Mouse (Mus musculus) embryonic fibroblast, embryonic 13.5 days (primary cell): Measurements from ENCODE around the gene Gfi1.

ENCODE experiments used
- CTCF ChIP-seq: IDR thresholded peaks from 2 replicates; pipeline ENCODE4 v1.5.1; 2011; ENCODE audit warnings: mild to moderate bottlenecking, control low read depth, low read length, moderate library complexity, borderline replicate concordance; ENCODE audit not compliant: insufficient read depth
- POLR2A ChIP-seq: IDR thresholded peaks from 2 replicates; pipeline ENCODE4 v1.6.1; 2011; ENCODE audit warnings: low read depth, mild to moderate bottlenecking, control low read depth, low read length, moderate library complexity

DNA sequence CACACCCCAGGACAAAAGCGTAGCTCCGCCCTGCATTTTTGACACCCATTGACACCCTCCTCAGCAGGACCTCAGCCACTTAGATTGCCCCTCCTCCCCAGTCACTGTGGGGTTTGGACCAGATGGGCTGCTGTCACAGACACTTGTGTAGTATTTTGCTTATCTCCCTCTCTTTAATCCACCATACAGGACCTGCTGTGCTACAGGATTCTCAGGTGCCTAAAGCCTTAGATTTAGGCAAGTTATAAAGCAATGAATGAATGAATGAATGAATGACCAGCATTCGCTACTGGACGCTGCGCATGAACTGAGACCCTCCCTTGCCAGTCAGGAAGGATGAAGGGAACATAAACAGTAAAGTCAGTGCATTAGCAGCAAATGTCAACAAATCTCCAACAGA lies 5.3 kb downstream of the Gfi1 start:
- TF ChIP-seq CTCF (no peak), POLR2A (no peak)
